In genomic region chr19:50395731-50396130, GRCm38 (mm10) we compare ENCODE assay signal across 26 mouse cellular contexts.
DNase-seq lines count a peak whose midpoint lies in the region; ATAC-seq lines count a peak whose summit lies in the region.
"Had no signal": no experiment of that assay in that cellular context is flagged by ENCODE, and none has a peak within 500 bp of the region (broad histone marks: within the 10 kb centered on the region; RNA-seq: fewer than 3 reads in every experiment).

No protein-coding gene starts in this region.

- peak; percentile 69 to 76 for DNase-seq in cerebellum, postnatal 14 days
- DNase-seq in cerebellum, adult 9-10 months, result no peak
- peak; percentile 3 for DNase-seq in ovary, adult 18-20 months (ENCODE audit: low spot score)
- DNase-seq in ovary, postnatal 14 days (ENCODE audit: low spot score), result no peak
- peak; percentile 54 for DNase-seq in adrenal gland, postnatal 14 days
- no peak for DNase-seq in layer of hippocampus, postnatal 14 days (ENCODE audit: low spot score in 2 of 2)
- DNase-seq in forebrain, embryonic 14.5 days (ENCODE audit: low spot score), result no peak
- DNase-seq: forebrain, postnatal 0 days; heart, postnatal 10 days; kidney, adult 11 months; kidney, postnatal 14 days; layer of hippocampus, adult 9-11 months; liver, postnatal 0 days; lung, postnatal 4 days; right cerebral cortex, postnatal 4 days; thymus, postnatal 4 days had no signal

- H3K9ac ChIP-seq in forebrain, embryonic 14.5 days (ENCODE audit: low read length), result no peak overlapping the region
- H3K9ac ChIP-seq: embryonic facial prominence, embryonic 13.5 days; forebrain, postnatal 0 days; heart, embryonic 13.5 days; hindbrain, embryonic 15.5 days; liver, embryonic 12.5 days; liver, postnatal 0 days; midbrain, embryonic 12.5 days had no signal

- no peaks in the 10 kb centered on the region for H3K9me3 ChIP-seq in forebrain, embryonic 14.5 days (replicated peaks; ENCODE audit: control insufficient read depth, low read length)
- H3K9me3 ChIP-seq: embryonic facial prominence, embryonic 13.5 days; forebrain, embryonic 10.5 days; heart, embryonic 13.5 days; hindbrain, embryonic 15.5 days; liver, embryonic 12.5 days; megakaryocyte, embryonic 14.5 days; midbrain, embryonic 12.5 days had no signal

- ATAC-seq in forebrain, embryonic 14.5 days, result no peak
- ATAC-seq: forebrain, postnatal 0 days; inflammation-experienced regulatory T-cells, adult 6 months; liver, embryonic 12.5 days; liver, postnatal 0 days; Patski had no signal

- no peak overlapping the region for H3K4me3 ChIP-seq in forebrain, embryonic 14.5 days (ENCODE audit: low read depth, low read length)
- H3K4me3 ChIP-seq: embryonic facial prominence, embryonic 13.5 days; forebrain, embryonic 10.5 days; heart, embryonic 13.5 days; hindbrain, embryonic 15.5 days; liver, embryonic 12.5 days; megakaryocyte, embryonic 14.5 days; midbrain, embryonic 12.5 days had no signal

- no peaks in the 10 kb centered on the region for H3K27me3 ChIP-seq in forebrain, embryonic 14.5 days (replicated peaks; ENCODE audit: control insufficient read depth, insufficient read depth, low read length)
- H3K27me3 ChIP-seq: embryonic facial prominence, embryonic 13.5 days; heart, embryonic 13.5 days; hindbrain, embryonic 15.5 days; liver, embryonic 12.5 days; megakaryocyte, embryonic 14.5 days; midbrain, embryonic 12.5 days had no signal

- H3K27ac ChIP-seq in forebrain, embryonic 14.5 days (ENCODE audit: low read depth, low read length), result no peak overlapping the region
- H3K27ac ChIP-seq: embryonic facial prominence, embryonic 13.5 days; forebrain, embryonic 10.5 days; heart, embryonic 13.5 days; hindbrain, embryonic 15.5 days; liver, embryonic 12.5 days; midbrain, embryonic 12.5 days; stomach, postnatal 0 days had no signal

- no peaks in the 10 kb centered on the region for H3K36me3 ChIP-seq in forebrain, embryonic 14.5 days (ENCODE audit: control insufficient read depth, insufficient read depth, low read length)
- H3K36me3 ChIP-seq: embryonic facial prominence, embryonic 13.5 days; forebrain, embryonic 10.5 days; heart, embryonic 13.5 days; hindbrain, embryonic 15.5 days; liver, embryonic 12.5 days; midbrain, embryonic 12.5 days had no signal

- 76% methylated on average over 6 of the region's 6 CpGs for WGBS in forebrain, embryonic 14.5 days

- H3K4me1 ChIP-seq in forebrain, embryonic 14.5 days (ENCODE audit: control insufficient read depth, insufficient read depth, low read length), result no peaks in the 10 kb centered on the region
- H3K4me1 ChIP-seq: embryonic facial prominence, embryonic 13.5 days; forebrain, embryonic 10.5 days; heart, embryonic 13.5 days; hindbrain, embryonic 15.5 days; liver, embryonic 12.5 days; megakaryocyte, embryonic 14.5 days; midbrain, embryonic 12.5 days had no signal

- H3K4me2 ChIP-seq in forebrain, embryonic 14.5 days (ENCODE audit: low read length), result no peak overlapping the region
- H3K4me2 ChIP-seq: embryonic facial prominence, embryonic 13.5 days; heart, embryonic 13.5 days; hindbrain, embryonic 15.5 days; liver, embryonic 12.5 days; midbrain, embryonic 12.5 days had no signal

Comparison
In these comparisons a context has a peak if more than half of its experiments do, and no peak if none do; other contexts are left out.
1. DNase-seq: peak in cerebellum, postnatal 14 days (2 of 2), ovary, adult 18-20 months (single experiment) and adrenal gland, postnatal 14 days (single experiment); none in cerebellum, adult 9-10 months (single experiment), ovary, postnatal 14 days (single experiment), layer of hippocampus, postnatal 14 days (0 of 2) and forebrain, embryonic 14.5 days (single experiment).